Mouse (Mus musculus) adrenal gland, adult 2 months (tissue): ENCODE results near the gene AC124502.3. TPM values are rescaled to one million over a fixed set of nuclear protein-coding genes. Genes with fewer than 3 reads are reported as not detected.
"Not testable (repeated sequence)": the region's sequence is repeated elsewhere in the genome, so short reads cannot be mapped to it uniquely, and the experiment has no call there.

Source experiments
- DNase-seq: peaks from one replicate; pipeline ENCODE4 v3.0.0; 2021
- polyA plus RNA-seq: library from polyadenylated mRNA; depleted of rRNA; stranded (reverse); fragments of >200 nt; gene quantifications from 2 replicates; pipeline ENCODE4 v1.2.3, GENCODE M21; 2012; rRNA removed
- total RNA-seq, 2 experiments: library from RNA; stranded (reverse); gene quantifications; 2 replicates each; pipeline ENCODE4 v1.2.3; 2021

Gene AC124502.3
- total and polyA plus RNA-seq, 3 experiments, result 0.89 to 2.6 (median 1.6) TPM

- DNase-seq, result no peak
Measured at GRCm38 (mm10) chr19:5083961-5084833, 45.5 kb downstream of the AC124502.3 start.

GRCm38 (mm10) chr19:5084834-5085144, 46.1 kb downstream of the AC124502.3 start:
- DNase-seq, result no peak

- DNase-seq, result peak; percentile 83
Measured at GRCm38 (mm10) chr19:5085145-5085863, 46.6 kb downstream of the AC124502.3 start, which contains the start of gene Tmem151a. TSS of gene Tmem151a (minus strand) at chr19:5085531.

GRCm38 (mm10) chr19:5086533-5086932, 47.8 kb downstream of the AC124502.3 start:
- DNase-seq, result not testable (repeated sequence)

- peak; percentile 95 for DNase-seq
Measured at GRCm38 (mm10) chr19:5087884-5088728, 49.4 kb downstream of the AC124502.3 start, which contains the start of gene Yif1a. TSS of gene Yif1a (plus strand) at chr19:5088538.

- DNase-seq, result no peak
Measured at GRCm38 (mm10) chr19:5089324-5089723, 50.6 kb downstream of the AC124502.3 start.

GRCm38 (mm10) chr19:5092083-5092482, 53.4 kb downstream of the AC124502.3 start:
- no peak for DNase-seq

GRCm38 (mm10) chr19:5093481-5094242, 55.0 kb downstream of the AC124502.3 start:
- no peak for DNase-seq

- DNase-seq, result peak; percentile 92
Measured at GRCm38 (mm10) chr19:5094243-5094632, 55.5 kb downstream of the AC124502.3 start.

GRCm38 (mm10) chr19:5094746-5095417, 56.2 kb downstream of the AC124502.3 start:
- no peak for DNase-seq

GRCm38 (mm10) chr19:5095887-5096474, 57.3 kb downstream of the AC124502.3 start:
- no peak for DNase-seq

GRCm38 (mm10) chr19:5097521-5098362, 59.1 kb downstream of the AC124502.3 start:
- no peak for DNase-seq

GRCm38 (mm10) chr19:5098363-5099143, 59.9 kb downstream of the AC124502.3 start, which contains the start of gene Cnih2:
TSS of gene Cnih2 (minus strand) at chr19:5098521.
- DNase-seq, result peak; percentile 81

Other genes starting within 250 kb of the AC124502.3 start
- 10 to 100 TPM; 50.2 to 72.7 TPM for gene Rbm4, start 245.0 kb upstream of the AC124502.3 start, total RNA-seq
- gene Rbm4, start 245.0 kb upstream of the AC124502.3 start, polyA plus RNA-seq, result 11.8 and 14.7 TPM in 2 replicates
- gene Gm21992, start 227.3 kb upstream of the AC124502.3 start, total RNA-seq, result 10 to 100 TPM; 15.3 to 25.3 TPM
- gene Gm21992, start 227.3 kb upstream of the AC124502.3 start, polyA plus RNA-seq, result 24.1 and 31.9 TPM in 2 replicates
- 10 to 100 TPM; 37.9 to 45.9 TPM for gene Rbm14, start 227.3 kb upstream of the AC124502.3 start, total RNA-seq
- 83.4 and 97.2 TPM in 2 replicates for gene Rbm14, start 227.3 kb upstream of the AC124502.3 start, polyA plus RNA-seq
- 100 to 1,000 TPM in 1 of 2 experiments, 10 to 100 TPM in 1; 63.8 to 107 TPM for gene Ccs, start 199.6 kb upstream of the AC124502.3 start, total RNA-seq
- gene Ccs, start 199.6 kb upstream of the AC124502.3 start, polyA plus RNA-seq, result 79.1 and 102 TPM in 2 replicates
- under 1 TPM; 0.17 to 0.20 TPM for gene Ccdc87, start 199.5 kb upstream of the AC124502.3 start, total RNA-seq
- gene Ccdc87, start 199.5 kb upstream of the AC124502.3 start, polyA plus RNA-seq, result 0.09 TPM in 1 of 2 replicates, not detected in the other
- gene Ctsf, start 183.8 kb upstream of the AC124502.3 start, total RNA-seq, result 100 to 1,000 TPM; 214 to 421 TPM
- 1,208 and 1,259 TPM in 2 replicates for gene Ctsf, start 183.8 kb upstream of the AC124502.3 start, polyA plus RNA-seq
- gene Actn3, start 161.0 kb upstream of the AC124502.3 start, total RNA-seq, result 1 to 10 TPM in 1 of 2 experiments, under 1 TPM in 1; 0.43 to 1.0 TPM
- gene Actn3, start 161.0 kb upstream of the AC124502.3 start, polyA plus RNA-seq, result 0.16 and 0.47 TPM in 2 replicates
- 10 to 100 TPM; 16.7 to 21.8 TPM for gene Zdhhc24, start 160.2 kb upstream of the AC124502.3 start, total RNA-seq
- gene Zdhhc24, start 160.2 kb upstream of the AC124502.3 start, polyA plus RNA-seq, result 78.3 and 80.4 TPM in 2 replicates
- gene Bbs1, start 132.3 kb upstream of the AC124502.3 start, total RNA-seq, result 10 to 100 TPM in 1 of 2 experiments, 1 to 10 TPM in 1; 5.9 to 13.9 TPM
- gene Bbs1, start 132.3 kb upstream of the AC124502.3 start, polyA plus RNA-seq, result 6.1 and 6.2 TPM in 2 replicates
- 100 to 1,000 TPM in 1 of 2 experiments, 10 to 100 TPM in 1; 93.0 to 104 TPM for gene Dpp3, start 110.6 kb upstream of the AC124502.3 start, total RNA-seq
- 259 and 313 TPM in 2 replicates for gene Dpp3, start 110.6 kb upstream of the AC124502.3 start, polyA plus RNA-seq
- gene Peli3, start 95.8 kb upstream of the AC124502.3 start, total RNA-seq, result 10 to 100 TPM in 1 of 2 experiments, 1 to 10 TPM in 1; 8.9 to 11.8 TPM
- 15.4 and 16.5 TPM in 2 replicates for gene Peli3, start 95.8 kb upstream of the AC124502.3 start, polyA plus RNA-seq
- 10 to 100 TPM; 43.1 to 60.6 TPM for gene Mrpl11, start 76.7 kb upstream of the AC124502.3 start, total RNA-seq
- gene Mrpl11, start 76.7 kb upstream of the AC124502.3 start, polyA plus RNA-seq, result 16.3 and 19.7 TPM in 2 replicates
- gene Npas4, start 48.6 kb upstream of the AC124502.3 start, total RNA-seq, result under 1 TPM; 0.43 to 0.55 TPM
- gene Npas4, start 48.6 kb upstream of the AC124502.3 start, polyA plus RNA-seq, result 1.1 and 1.3 TPM in 2 replicates
- 1 to 10 TPM; 4.3 to 6.9 TPM for gene Slc29a2, start 15.0 kb upstream of the AC124502.3 start, total RNA-seq
- gene Slc29a2, start 15.0 kb upstream of the AC124502.3 start, polyA plus RNA-seq, result 12.6 and 13.4 TPM in 2 replicates
- 10 to 100 TPM; 27.8 to 44.9 TPM for gene B4gat1, start 65 bp upstream of the AC124502.3 start, total RNA-seq
- 49.9 and 51.8 TPM in 2 replicates for gene B4gat1, start 65 bp upstream of the AC124502.3 start, polyA plus RNA-seq
- gene Brms1, start 2.5 kb downstream of the AC124502.3 start, total RNA-seq, result 10 to 100 TPM; 28.5 to 28.8 TPM
- gene Brms1, start 2.5 kb downstream of the AC124502.3 start, polyA plus RNA-seq, result 30.3 and 36.2 TPM in 2 replicates
- gene Rin1, start 11.6 kb downstream of the AC124502.3 start, total RNA-seq, result 1 to 10 TPM; 3.1 to 9.6 TPM
- gene Rin1, start 11.6 kb downstream of the AC124502.3 start, polyA plus RNA-seq, result 8.8 and 11.6 TPM in 2 replicates
- 10 to 100 TPM; 10.4 to 19.8 TPM for gene Cd248, start 29.2 kb downstream of the AC124502.3 start, total RNA-seq
- gene Cd248, start 29.2 kb downstream of the AC124502.3 start, polyA plus RNA-seq, result 23.4 and 24.1 TPM in 2 replicates
- gene Tmem151a, start 46.6 kb downstream of the AC124502.3 start, total RNA-seq, result 1 to 10 TPM; 1.2 to 2.9 TPM
- 4.8 and 5.0 TPM in 2 replicates for gene Tmem151a, start 46.6 kb downstream of the AC124502.3 start, polyA plus RNA-seq
- 10 to 100 TPM; 69.5 to 82.3 TPM for gene Yif1a, start 49.6 kb downstream of the AC124502.3 start, total RNA-seq
- gene Yif1a, start 49.6 kb downstream of the AC124502.3 start, polyA plus RNA-seq, result 135 and 147 TPM in 2 replicates
- gene Cnih2, start 59.6 kb downstream of the AC124502.3 start, total RNA-seq, result 1 to 10 TPM; 1.2 to 2.4 TPM
- gene Cnih2, start 59.6 kb downstream of the AC124502.3 start, polyA plus RNA-seq, result 7.1 and 13.2 TPM in 2 replicates
- 100 to 1,000 TPM; 166 to 194 TPM for gene Rab1b, start 68.2 kb downstream of the AC124502.3 start, total RNA-seq
- gene Rab1b, start 68.2 kb downstream of the AC124502.3 start, polyA plus RNA-seq, result 335 and 337 TPM in 2 replicates
- gene Klc2, start 79.7 kb downstream of the AC124502.3 start, total RNA-seq, result 10 to 100 TPM; 44.2 to 48.1 TPM
- 95.3 and 101 TPM in 2 replicates for gene Klc2, start 79.7 kb downstream of the AC124502.3 start, polyA plus RNA-seq
- 10 to 100 TPM; 18.4 to 18.9 TPM for gene Pacs1, start 234.2 kb downstream of the AC124502.3 start, total RNA-seq
- 34.1 and 39.9 TPM in 2 replicates for gene Pacs1, start 234.2 kb downstream of the AC124502.3 start, polyA plus RNA-seq